Mouse (Mus musculus) lung, postnatal 36 days (tissue): ENCODE results near the gene Btbd18.

Source experiments
- DNase-seq: peaks from one replicate; pipeline ENCODE4 v3.0.0; 2022; ENCODE audit warnings: mixed read lengths

The Btbd18 gene

GRCm38 (mm10) chr2:84705295-84705694, 46.4 kb downstream of the Btbd18 start:
- DNase-seq: no peak

- DNase-seq: no peak
Measured at GRCm38 (mm10) chr2:84707523-84707922, 48.6 kb downstream of the Btbd18 start.

GRCm38 (mm10) chr2:84711898-84712297, 53.0 kb downstream of the Btbd18 start:
- no peak for DNase-seq

GRCm38 (mm10) chr2:84714422-84714810, 55.5 kb downstream of the Btbd18 start:
- no peak for DNase-seq

- peak; percentile 99 for DNase-seq
Measured at GRCm38 (mm10) chr2:84714811-84715561, 56.1 kb downstream of the Btbd18 start, which contains the start of gene Zdhhc5. TSS of gene Zdhhc5 (minus strand) at chr2:84715180.

- peak; percentile 95 for DNase-seq
Measured at GRCm38 (mm10) chr2:84715562-84716361, 56.9 kb downstream of the Btbd18 start.

- DNase-seq: no peak
Measured at GRCm38 (mm10) chr2:84716423-84717355, 57.8 kb downstream of the Btbd18 start.

GRCm38 (mm10) chr2:84717357-84717756, 58.5 kb downstream of the Btbd18 start:
- no peak for DNase-seq
